9 mouse cellular contexts compared by ENCODE assay signal in genomic region chr10:58359123-58359522, GRCm38 (mm10). TPM values are rescaled to one million over a fixed set of nuclear protein-coding genes. Genes with fewer than 3 reads are reported as not detected.
DNase-seq lines count a peak whose midpoint lies in the region; TF ChIP-seq lines count a peak whose summit lies in the region.
"Had no signal": no experiment of that assay in that cellular context is flagged by ENCODE, and none has a peak within 500 bp of the region (broad histone marks: within the 10 kb centered on the region; RNA-seq: fewer than 3 reads in every experiment).

No protein-coding gene starts in this region.

- H3K4me3 ChIP-seq in gastrocnemius, adult 2 months = no peak overlapping the region
- H3K4me3 ChIP-seq: hindbrain, embryonic 15.5 days had no signal

- peak; percentile 82 for TF ChIP-seq CTCF in gastrocnemius, adult 2 months (IDR thresholded peaks at IDR 0.05)

- H3K27ac ChIP-seq in gastrocnemius, adult 2 months = no peak overlapping the region
- H3K27ac ChIP-seq: hindbrain, embryonic 15.5 days had no signal

- intact Hi-C loops in gastrocnemius, adult 2 months (cut with DNase I) = loop anchor here (1.0 to 5.0 kb wide), 2 partner anchors 88 to 198 kb away; no protein-coding TSS in a partner anchor
- intact Hi-C loops in gastrocnemius, postnatal 14 days (cut with DNase I; ENCODE audit: low total_unique reads) = no loop called here
- intact Hi-C loops in left cerebral cortex, postnatal 4 days (cut with DNase I) = no loop called here

- no peak for DNase-seq in gastrocnemius, adult 2 months
- no peak for DNase-seq in gastrocnemius, postnatal 14 days
- peak; percentile 53 to 56 for DNase-seq in right cerebral cortex, postnatal 10 days (ENCODE audit: low spot score in 2 of 2)
- no peak for DNase-seq in right cerebral cortex, postnatal 4 days
- peak; percentile 75 for DNase-seq in c-Kit-positive CD71-positive TER-119-positive erythroid progenitor cells, embryonic 14.5 days (ENCODE audit: low spot score)
- DNase-seq in lung, postnatal 10 days = peak; percentile 64
- DNase-seq in gastrocnemius, postnatal 4 days (ENCODE audit: low spot score in 2 of 2) = no peak
- DNase-seq in left cerebral cortex, postnatal 4 days = no peak

RNA-seq across cellular contexts. Expression of gene Lims1, which starts 35.9 kb away (rescaled TPM):
- total RNA-seq in gastrocnemius, adult 2 months (2021) = 10 to 100 TPM; 36.1 to 54.7 TPM
- total RNA-seq in gastrocnemius, postnatal 14 days (2021) = 10 to 100 TPM; 48.4 to 70.7 TPM
- total RNA-seq in gastrocnemius, postnatal 4 days (2021) = 100 to 1,000 TPM; 108 to 135 TPM
- 10 to 100 TPM; 34.7 to 35.9 TPM for total RNA-seq in left cerebral cortex, postnatal 4 days (2021)

Comparison
In these comparisons a context has a peak if more than half of its experiments do, and no peak if none do; other contexts are left out.
1. DNase-seq: peak in right cerebral cortex, postnatal 10 days (2 of 2), c-Kit-positive CD71-positive TER-119-positive erythroid progenitor cells, embryonic 14.5 days (single experiment) and lung, postnatal 10 days (single experiment); none in gastrocnemius, adult 2 months (single experiment), gastrocnemius, postnatal 14 days (single experiment), right cerebral cortex, postnatal 4 days (single experiment), gastrocnemius, postnatal 4 days (0 of 2) and left cerebral cortex, postnatal 4 days (single experiment).